Mouse (Mus musculus) central nervous system, embryonic 14 days (tissue): ENCODE results near the gene Grk1. TPM values are rescaled to one million over a fixed set of nuclear protein-coding genes. Genes with fewer than 3 reads are reported as not detected.

ENCODE experiments used
- polyA plus RNA-seq: library from polyadenylated mRNA; depleted of rRNA; stranded (reverse); fragments of >200 nt; gene quantifications from 2 replicates; pipeline ENCODE4 v1.2.3, GENCODE M21; 2012; rRNA removed

Grk1 gene
- polyA plus RNA-seq: 0.10 and 0.11 TPM in 2 replicates

GRCm38 (mm10) chr8:13404666-13405131 is at the start of gene Grk1:
Gene Grk1 (plus strand): TSS chr8:13405081.

GRCm38 (mm10) chr8:13396725-13397124 is 8.2 kb upstream of the Grk1 start, which contains the start of gene Atp4b:
Gene Atp4b (minus strand): TSS chr8:13396825.

GRCm38 (mm10) chr8:13434889-13435288 is 30.0 kb downstream of the Grk1 start, which contains the start of gene Tmem255b:
Gene Tmem255b (plus strand): TSS chr8:13435189.

Other genes starting within 250 kb of the Grk1 start
- 238 and 256 TPM in 2 replicates for gene Lamp1, start 245.9 kb upstream of the Grk1 start, polyA plus RNA-seq
- 13.3 and 16.8 TPM in 2 replicates for gene Grtp1, start 204.5 kb upstream of the Grk1 start, polyA plus RNA-seq
- gene Adprhl1, start 150.9 kb upstream of the Grk1 start, polyA plus RNA-seq: 0.14 and 0.79 TPM in 2 replicates
- gene Dcun1d2, start 117.0 kb upstream of the Grk1 start, polyA plus RNA-seq: 38.2 and 44.7 TPM in 2 replicates
- gene Tmco3, start 116.9 kb upstream of the Grk1 start, polyA plus RNA-seq: 35.8 and 37.3 TPM in 2 replicates
- gene Tfdp1, start 66.3 kb upstream of the Grk1 start, polyA plus RNA-seq: 168 and 188 TPM in 2 replicates
- gene Atp4b, start 8.3 kb upstream of the Grk1 start, polyA plus RNA-seq: not detected in 2 replicates
- 0.15 and 0.31 TPM in 2 replicates for gene Tmem255b, start 30.1 kb downstream of the Grk1 start, polyA plus RNA-seq
- 30.1 and 35.9 TPM in 2 replicates for gene Gas6, start 89.4 kb downstream of the Grk1 start, polyA plus RNA-seq
- gene 1700029H14Rik, start 157.4 kb downstream of the Grk1 start, polyA plus RNA-seq: not detected in 2 replicates